Comparison of ENCODE assay signal across 7 mouse cellular contexts in genomic region chr11:53463551-53464424, GRCm38 (mm10). TPM values are rescaled to one million over a fixed set of nuclear protein-coding genes. Genes with fewer than 3 reads are reported as not detected.
DNase-seq lines count a peak whose midpoint lies in the region; ATAC-seq and TF ChIP-seq lines count a peak whose summit lies in the region.

No protein-coding gene starts in this region.

- no peaks in the 10 kb centered on the region for H3K36me3 ChIP-seq in lung, postnatal 0 days (ENCODE audit: insufficient read depth, low read length)
- H3K36me3 ChIP-seq in embryonic facial prominence, embryonic 14.5 days (ENCODE audit: control insufficient read depth, insufficient read depth, low read length) = 0 out of 2 replicates have a peak, but pooled peaks cover 4% of the 10 kb centered on the region
- H3K36me3 ChIP-seq in intestine, embryonic 14.5 days (ENCODE audit: control insufficient read depth, insufficient read depth, low read length) = no peaks in the 10 kb centered on the region

- DNase-seq in lung, postnatal 0 days (ENCODE audit: low spot score) = no peak
- DNase-seq in lung, postnatal 25 days (ENCODE audit: low spot score) = no peak
- peak; percentile 42 for DNase-seq in embryonic facial prominence, embryonic 14.5 days (ENCODE audit: low spot score)
- peak; percentile 78 for DNase-seq in intestine, embryonic 14.5 days (ENCODE audit: low spot score)
- DNase-seq in telencephalon, adult 2 months (ENCODE audit: low read depth, low spot score) = peak; percentile 55

- peak overlapping the region; percentile 34 for H3K4me3 ChIP-seq in lung, postnatal 0 days (ENCODE audit: low read depth, low read length)
- peak overlapping the region; percentile 44 for H3K4me3 ChIP-seq in embryonic facial prominence, embryonic 14.5 days (ENCODE audit: low read depth, low read length)
- H3K4me3 ChIP-seq in intestine, embryonic 14.5 days (ENCODE audit: low read depth, low read length) = peak overlapping the region; percentile 40

- no peak overlapping the region for H3K27ac ChIP-seq in lung, postnatal 0 days (ENCODE audit: low read length)
- H3K27ac ChIP-seq in embryonic facial prominence, embryonic 14.5 days (replicated peaks; ENCODE audit: low read depth, low read length) = no peak overlapping the region
- no peak overlapping the region for H3K27ac ChIP-seq in intestine, embryonic 14.5 days (ENCODE audit: low read depth)

- H3K9me3 ChIP-seq in lung, postnatal 0 days (ENCODE audit: low read length) = no peaks in the 10 kb centered on the region
- H3K9me3 ChIP-seq in embryonic facial prominence, embryonic 14.5 days (ENCODE audit: control insufficient read depth, low read length) = no peaks in the 10 kb centered on the region
- no peaks in the 10 kb centered on the region for H3K9me3 ChIP-seq in intestine, embryonic 14.5 days (ENCODE audit: control insufficient read depth, low read length)

- 6% methylated on average over 54 of the region's 55 CpGs for WGBS in lung, postnatal 0 days
- 12% methylated on average over 30 of the region's 55 CpGs for WGBS in embryonic facial prominence, embryonic 14.5 days
- WGBS in intestine, embryonic 14.5 days = 7% methylated on average over 55 of the region's 55 CpGs

- H3K27me3 ChIP-seq in lung, postnatal 0 days (replicated peaks; ENCODE audit: insufficient read depth, low read length) = peaks cover 26% of the 10 kb centered on the region
- peaks cover 63% of the 10 kb centered on the region for H3K27me3 ChIP-seq in embryonic facial prominence, embryonic 14.5 days (replicated peaks; ENCODE audit: control insufficient read depth, insufficient read depth, low read length)
- H3K27me3 ChIP-seq in intestine, embryonic 14.5 days (replicated peaks; ENCODE audit: control insufficient read depth, insufficient read depth, low read length) = peaks cover 53% of the 10 kb centered on the region

- TF ChIP-seq EP300 in lung, postnatal 0 days (IDR thresholded peaks at IDR 0.05) = no peak

- no peak for TF ChIP-seq CTCF in lung, postnatal 0 days (IDR thresholded peaks at IDR 0.05)

- no peak overlapping the region for H3K9ac ChIP-seq in lung, postnatal 0 days (replicated peaks; ENCODE audit: low read depth)
- peak overlapping the region; percentile 58 for H3K9ac ChIP-seq in embryonic facial prominence, embryonic 14.5 days (ENCODE audit: low read depth, low read length)
- peak overlapping the region; percentile 29 for H3K9ac ChIP-seq in intestine, embryonic 14.5 days (ENCODE audit: low read length)

- H3K4me1 ChIP-seq in lung, postnatal 0 days (ENCODE audit: insufficient read depth, low read depth, low read length) = peaks cover 14% of the 10 kb centered on the region; the same call in 1 of the 2 replicates
- H3K4me1 ChIP-seq in embryonic facial prominence, embryonic 14.5 days (ENCODE audit: control insufficient read depth, insufficient read depth, low read length) = peaks cover 20% of the 10 kb centered on the region; the same call in 1 of the 2 replicates
- 0 out of 2 replicates have a peak, but pooled peaks cover 4% of the 10 kb centered on the region for H3K4me1 ChIP-seq in intestine, embryonic 14.5 days (replicated peaks; ENCODE audit: control insufficient read depth, insufficient read depth, low read length)

- peak overlapping the region; percentile 56 for H3K4me2 ChIP-seq in lung, postnatal 0 days (replicated peaks; ENCODE audit: low read depth, low read length)
- peak overlapping the region; percentile 80 for H3K4me2 ChIP-seq in embryonic facial prominence, embryonic 14.5 days (ENCODE audit: low read depth, low read length)
- H3K4me2 ChIP-seq in intestine, embryonic 14.5 days (ENCODE audit: low read length) = peak overlapping the region; percentile 89

- no peak for ATAC-seq in lung, postnatal 0 days
- ATAC-seq in embryonic facial prominence, embryonic 14.5 days (ENCODE audit: low read depth) = no peak
- ATAC-seq in intestine, embryonic 14.5 days (replicated peaks; ENCODE audit: low FRiP score, low TSS enrichment, low read depth) = no peak
- ATAC-seq in megakaryocyte progenitor cell, adult 5-6 weeks (replicated peaks; ENCODE audit: poor library complexity) = 0 out of 2 replicates have a peak, but pooled peaks have one; percentile 7
- ATAC-seq in megakaryocyte-erythroid progenitor cell, adult 5-6 weeks (replicated peaks; ENCODE audit: low FRiP score, low TSS enrichment, poor library complexity, severe bottlenecking) = no peak

RNA-seq across cellular contexts. Expression of gene Gm9837, which starts 6.5 kb away (rescaled TPM):
- not detected in 2 replicates for polyA plus RNA-seq in lung, postnatal 0 days (2015; fragmentation: Nextera tagmentation; extraction: Ambion mirVana)
- polyA plus RNA-seq in embryonic facial prominence, embryonic 14.5 days (2014; fragmentation: Nextera tagmentation; extraction: Ambion mirVana) = not detected in 2 replicates
- not detected in 2 replicates for polyA plus RNA-seq in intestine, embryonic 14.5 days (2014; fragmentation: Nextera tagmentation; extraction: Ambion mirVana)
- not detected in 2 replicates for total RNA-seq in megakaryocyte progenitor cell, adult 5-6 weeks (2015)
- total RNA-seq in megakaryocyte progenitor cell, adult 5-6 weeks (2017) = not detected in 2 replicates
- not detected in 2 replicates for total RNA-seq in megakaryocyte-erythroid progenitor cell, adult 5-6 weeks (2014; fragmentation: Nextera tagmentation)
- total RNA-seq in megakaryocyte-erythroid progenitor cell, adult 5-6 weeks (2017) = not detected in 2 replicates

RNA-seq across cellular contexts. Expression of gene Shroom1, which starts 6.8 kb away (rescaled TPM):
- 0.88 and 1.0 TPM in 2 replicates for polyA plus RNA-seq in lung, postnatal 0 days (2015; fragmentation: Nextera tagmentation; extraction: Ambion mirVana)
- 2.9 and 4.0 TPM in 2 replicates for polyA plus RNA-seq in embryonic facial prominence, embryonic 14.5 days (2014; fragmentation: Nextera tagmentation; extraction: Ambion mirVana)
- polyA plus RNA-seq in intestine, embryonic 14.5 days (2014; fragmentation: Nextera tagmentation; extraction: Ambion mirVana) = 0.97 and 1.4 TPM in 2 replicates
- 0.02 TPM in 1 of 2 replicates, not detected in the other for total RNA-seq in megakaryocyte progenitor cell, adult 5-6 weeks (2015)
- total RNA-seq in megakaryocyte progenitor cell, adult 5-6 weeks (2017) = not detected in 2 replicates
- not detected in 2 replicates for total RNA-seq in megakaryocyte-erythroid progenitor cell, adult 5-6 weeks (2014; fragmentation: Nextera tagmentation)
- not detected in 2 replicates for total RNA-seq in megakaryocyte-erythroid progenitor cell, adult 5-6 weeks (2017)

RNA-seq across cellular contexts. Expression of gene Gm10447, which starts 6.9 kb away (rescaled TPM):
- 0.10 TPM in 1 of 2 replicates, not detected in the other for polyA plus RNA-seq in lung, postnatal 0 days (2015; fragmentation: Nextera tagmentation; extraction: Ambion mirVana)
- polyA plus RNA-seq in embryonic facial prominence, embryonic 14.5 days (2014; fragmentation: Nextera tagmentation; extraction: Ambion mirVana) = not detected in 2 replicates
- not detected in 2 replicates for polyA plus RNA-seq in intestine, embryonic 14.5 days (2014; fragmentation: Nextera tagmentation; extraction: Ambion mirVana)
- not detected in 2 replicates for total RNA-seq in megakaryocyte progenitor cell, adult 5-6 weeks (2015)
- not detected in 2 replicates for total RNA-seq in megakaryocyte progenitor cell, adult 5-6 weeks (2017)
- not detected in 2 replicates for total RNA-seq in megakaryocyte-erythroid progenitor cell, adult 5-6 weeks (2014; fragmentation: Nextera tagmentation)
- total RNA-seq in megakaryocyte-erythroid progenitor cell, adult 5-6 weeks (2017) = not detected in 2 replicates

RNA-seq across cellular contexts. Expression of gene Gm9945, which starts 16.2 kb away (rescaled TPM):
- not detected in 2 replicates for polyA plus RNA-seq in lung, postnatal 0 days (2015; fragmentation: Nextera tagmentation; extraction: Ambion mirVana)
- not detected in 2 replicates for polyA plus RNA-seq in embryonic facial prominence, embryonic 14.5 days (2014; fragmentation: Nextera tagmentation; extraction: Ambion mirVana)
- polyA plus RNA-seq in intestine, embryonic 14.5 days (2014; fragmentation: Nextera tagmentation; extraction: Ambion mirVana) = not detected in 2 replicates
- not detected in 2 replicates for total RNA-seq in megakaryocyte progenitor cell, adult 5-6 weeks (2015)
- not detected in 2 replicates for total RNA-seq in megakaryocyte progenitor cell, adult 5-6 weeks (2017)
- total RNA-seq in megakaryocyte-erythroid progenitor cell, adult 5-6 weeks (2014; fragmentation: Nextera tagmentation) = not detected in 2 replicates
- not detected in 2 replicates for total RNA-seq in megakaryocyte-erythroid progenitor cell, adult 5-6 weeks (2017)

RNA-seq across cellular contexts. Expression of gene Sowaha, which starts 16.3 kb away (rescaled TPM):
- polyA plus RNA-seq in lung, postnatal 0 days (2015; fragmentation: Nextera tagmentation; extraction: Ambion mirVana) = 0.42 and 0.62 TPM in 2 replicates
- 1.00 and 1.0 TPM in 2 replicates for polyA plus RNA-seq in embryonic facial prominence, embryonic 14.5 days (2014; fragmentation: Nextera tagmentation; extraction: Ambion mirVana)
- 0.09 and 0.28 TPM in 2 replicates for polyA plus RNA-seq in intestine, embryonic 14.5 days (2014; fragmentation: Nextera tagmentation; extraction: Ambion mirVana)
- 0.73 and 0.79 TPM in 2 replicates for total RNA-seq in megakaryocyte progenitor cell, adult 5-6 weeks (2015)
- total RNA-seq in megakaryocyte progenitor cell, adult 5-6 weeks (2017) = 0.29 and 0.91 TPM in 2 replicates
- 3.9 and 7.0 TPM in 2 replicates for total RNA-seq in megakaryocyte-erythroid progenitor cell, adult 5-6 weeks (2014; fragmentation: Nextera tagmentation)
- 3.7 and 4.7 TPM in 2 replicates for total RNA-seq in megakaryocyte-erythroid progenitor cell, adult 5-6 weeks (2017)

Comparison
In these comparisons a context has a peak if more than half of its experiments do, and no peak if none do; other contexts are left out.
1. DNase-seq: peak in embryonic facial prominence, embryonic 14.5 days (single experiment), intestine, embryonic 14.5 days (single experiment) and telencephalon, adult 2 months (single experiment); none in lung, postnatal 0 days (single experiment) and lung, postnatal 25 days (single experiment).
2. Peak in every context shown above with its lines, with median percentiles within 50 percentile points of each other: H3K4me2 ChIP-seq and H3K4me3 ChIP-seq.